Mouse (Mus musculus): Measurements from ENCODE around the gene Epc2. TPM values are rescaled to one million over a fixed set of nuclear protein-coding genes. Genes with fewer than 3 reads are reported as not detected.

Epc2 gene
- total RNA-seq, 2 experiments from 2014 or later = 48.5 to 49.4 TPM

GRCm38 (mm10) chr2:49569862-49570777 is 118.8 kb downstream of the Epc2 start:
- DNase-seq (ENCODE audit: extremely low spot score in 1 of 2, low spot score in 1 of 2) = peak; percentile 27 to 53

DNA sequence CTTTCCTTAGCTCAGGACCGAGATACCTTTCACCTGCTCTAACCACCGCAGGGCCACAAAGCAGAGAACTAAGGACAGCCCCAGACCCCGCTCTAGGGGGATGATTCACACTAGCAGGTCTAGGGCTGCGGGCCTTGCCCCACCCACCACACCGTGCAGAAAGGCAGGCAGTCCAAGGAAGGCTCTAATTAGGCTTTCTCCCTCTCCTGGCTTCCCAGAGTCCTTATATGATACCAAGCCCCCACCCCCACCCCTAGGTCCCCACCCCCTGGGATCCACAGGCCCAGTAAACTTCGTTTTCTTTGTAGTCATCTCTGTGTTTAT is 119.5 kb downstream of the Epc2 start:
- no peak for DNase-seq (ENCODE audit: extremely low spot score in 1 of 2, low spot score in 1 of 2)

DNA sequence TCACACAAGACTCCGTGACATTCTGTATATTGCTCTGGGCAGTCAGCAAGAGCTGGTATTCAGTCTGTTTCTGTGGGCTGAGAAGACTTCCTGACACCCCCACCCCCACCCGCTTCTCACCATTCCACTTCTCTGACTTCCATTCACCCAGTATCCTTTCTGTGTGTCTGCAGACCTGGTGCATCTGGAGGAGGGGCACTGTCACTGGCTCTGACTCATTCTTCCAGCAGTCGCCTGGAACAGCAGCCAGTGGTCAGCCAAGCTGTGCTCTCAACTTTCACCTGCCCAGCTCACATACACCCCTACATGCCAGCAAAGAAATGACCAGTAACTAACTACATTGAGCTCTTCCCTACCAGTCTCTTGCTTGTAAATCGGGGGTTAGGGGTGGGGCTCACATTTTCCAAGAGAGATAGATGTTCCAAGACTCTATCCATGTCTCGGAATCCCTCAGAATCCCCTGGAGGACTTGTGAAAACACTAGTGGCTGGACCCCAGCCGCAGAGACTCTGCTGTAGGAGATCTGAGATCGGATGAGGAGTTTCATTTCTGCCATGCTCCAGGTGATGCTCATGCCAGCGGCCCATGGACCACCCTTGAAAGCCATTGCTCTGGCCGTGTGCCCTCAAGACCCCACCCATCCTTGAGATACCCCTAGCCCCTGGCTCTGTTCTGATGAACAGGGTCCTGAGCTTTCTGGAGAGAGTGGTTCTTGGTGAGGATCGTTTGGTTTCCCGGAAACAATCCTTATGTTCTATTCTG is 120.1 kb downstream of the Epc2 start:
- DNase-seq (ENCODE audit: extremely low spot score in 1 of 2, low spot score in 1 of 2) = no peak

DNA sequence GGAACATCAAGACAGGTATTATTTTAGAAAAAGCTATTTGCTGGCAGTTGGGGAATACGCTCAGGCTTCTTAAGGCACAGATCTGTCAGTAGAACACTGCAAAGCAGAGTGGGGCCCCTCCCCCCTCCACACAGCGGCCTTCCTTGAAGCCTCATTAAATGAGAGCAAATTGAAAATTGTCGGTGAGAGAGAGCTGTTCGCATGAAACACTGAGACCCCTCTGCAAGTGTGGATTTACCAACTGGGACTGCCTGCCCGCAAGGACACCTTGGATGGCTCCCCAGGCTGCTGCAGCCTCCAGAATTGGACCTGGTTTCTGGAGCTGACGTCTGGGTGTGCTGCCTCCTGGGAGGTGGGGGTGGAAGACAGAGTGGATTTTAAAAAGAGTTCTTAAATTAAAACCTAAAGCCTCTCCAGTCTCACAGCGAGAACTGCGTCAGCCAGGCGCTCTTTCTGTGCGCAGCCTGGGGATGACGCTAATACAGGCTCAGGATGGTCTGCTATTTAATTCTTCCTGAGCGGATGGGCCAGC is 120.9 kb downstream of the Epc2 start:
- DNase-seq (ENCODE audit: extremely low spot score in 1 of 2, low spot score in 1 of 2) = peak; percentile 28 to 32

DNA sequence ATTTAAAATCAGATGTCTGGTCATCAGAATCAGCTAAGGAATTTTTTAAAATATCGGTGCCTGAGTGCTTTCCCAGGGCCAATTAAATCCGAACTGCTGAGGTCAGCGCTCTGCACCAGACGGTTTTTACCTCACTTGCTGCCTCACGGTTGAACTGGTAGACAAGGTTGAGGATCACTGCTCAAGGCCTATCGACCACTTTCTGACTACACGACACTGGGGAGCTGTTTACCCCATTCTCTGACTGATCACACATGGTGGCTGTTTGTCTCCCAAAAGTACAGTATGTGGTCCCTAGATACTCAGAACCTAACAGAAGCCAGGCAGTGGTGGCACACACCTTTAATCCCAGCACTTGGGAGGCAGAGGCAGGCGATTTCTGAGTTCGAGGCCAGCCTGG is 121.4 kb downstream of the Epc2 start:
- no peak for DNase-seq (ENCODE audit: extremely low spot score in 1 of 2, low spot score in 1 of 2)

GRCm38 (mm10) chr2:49573282-49573681 is 122.0 kb downstream of the Epc2 start:
- no peak for DNase-seq (ENCODE audit: extremely low spot score in 1 of 2, low spot score in 1 of 2)

- DNase-seq (ENCODE audit: extremely low spot score in 1 of 2, low spot score in 1 of 2) = no peak
These were observed 129.3 kb downstream of the Epc2 start for GRCm38 (mm10) chr2:49580585-49580984.

GRCm38 (mm10) chr2:49582546-49582945 is 131.3 kb downstream of the Epc2 start:
- DNase-seq (ENCODE audit: extremely low spot score in 1 of 2, low spot score in 1 of 2) = no peak

- DNase-seq (ENCODE audit: extremely low spot score in 1 of 2, low spot score in 1 of 2) = no peak
These were observed 132.0 kb downstream of the Epc2 start for GRCm38 (mm10) chr2:49583311-49583710.

GRCm38 (mm10) chr2:49590450-49590849 is 139.2 kb downstream of the Epc2 start:
- no peak for DNase-seq (ENCODE audit: extremely low spot score in 1 of 2, low spot score in 1 of 2)

DNA sequence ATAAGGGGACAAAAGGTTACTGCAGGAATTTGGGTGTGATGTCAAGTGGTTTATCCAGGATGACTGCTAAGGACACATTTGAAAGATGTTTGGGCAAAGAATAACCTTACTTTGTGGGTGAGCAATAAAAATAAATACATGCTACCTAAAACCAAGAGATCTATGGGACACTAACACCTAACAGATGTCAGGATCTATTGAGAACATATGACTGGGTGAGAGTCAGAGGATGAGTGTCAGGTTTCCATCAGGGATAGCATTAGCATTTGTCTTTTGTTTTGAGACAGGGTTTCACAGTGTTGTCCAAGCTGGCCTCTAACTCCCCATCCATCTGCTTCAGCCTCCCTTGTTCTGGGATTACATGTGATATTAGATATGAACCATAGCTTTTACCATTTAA is 141.6 kb downstream of the Epc2 start:
- DNase-seq (ENCODE audit: extremely low spot score in 1 of 2, low spot score in 1 of 2) = no peak

- no peak for DNase-seq (ENCODE audit: extremely low spot score in 1 of 2, low spot score in 1 of 2)
These were observed 143.6 kb downstream of the Epc2 start for GRCm38 (mm10) chr2:49594886-49595285.

DNA sequence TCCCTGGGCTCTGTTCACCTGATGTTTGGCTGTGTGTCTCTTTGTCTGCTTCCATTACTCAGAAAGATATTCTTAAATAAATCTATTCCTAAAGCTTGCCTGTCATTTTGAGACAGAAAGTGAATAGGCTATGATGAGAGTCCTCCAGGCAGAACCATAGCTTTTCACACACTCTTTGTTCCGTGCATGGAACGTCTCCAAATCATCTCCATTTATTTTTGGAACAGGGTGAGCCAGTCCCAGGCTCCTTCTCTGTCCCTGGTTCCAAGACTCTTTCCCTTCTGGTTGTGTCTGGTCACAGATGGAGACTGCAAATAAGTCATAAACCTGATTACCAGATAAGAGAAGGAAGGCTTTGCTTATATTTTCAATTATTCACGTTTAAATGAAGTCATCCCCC is 145.0 kb downstream of the Epc2 start:
- DNase-seq (ENCODE audit: extremely low spot score in 1 of 2, low spot score in 1 of 2) = no peak

DNA sequence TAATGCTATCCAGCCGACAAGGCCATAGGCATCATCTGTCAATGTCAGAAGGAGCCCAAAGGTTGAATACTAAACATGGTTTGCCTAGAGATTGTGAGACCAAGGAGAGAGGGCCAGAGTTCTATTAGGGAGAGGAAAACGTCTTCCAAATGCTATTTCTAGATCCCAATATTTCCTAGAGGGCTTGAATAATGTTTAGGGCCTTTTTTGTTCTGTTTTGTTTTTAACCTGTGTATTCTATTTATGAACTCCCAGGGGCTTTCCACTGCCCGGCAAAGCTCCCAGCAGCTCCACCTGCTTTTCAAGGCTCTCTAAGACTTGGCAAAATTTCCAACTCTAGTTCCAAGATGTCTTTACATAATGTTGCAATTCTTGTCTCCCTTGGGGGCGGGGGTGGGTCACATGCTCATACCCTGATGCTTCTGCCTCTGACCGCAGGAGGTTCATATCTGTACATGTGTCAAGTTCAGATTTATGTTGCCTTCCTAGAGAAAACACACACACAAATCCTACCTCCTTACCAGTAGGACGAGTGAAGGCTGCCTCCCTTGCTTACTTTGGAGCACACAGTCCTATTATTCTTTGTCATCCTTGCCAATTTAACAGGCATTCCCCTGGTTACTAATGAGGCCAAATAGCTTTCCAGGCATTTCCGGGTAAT is 148.9 kb downstream of the Epc2 start:
- DNase-seq (ENCODE audit: extremely low spot score in 1 of 2, low spot score in 1 of 2) = no peak

Other genes with a start within 250 kb of the Epc2 start
- 100 to 1,000 TPM; 561 to 562 TPM for gene Kif5c, start 167.8 kb downstream of the Epc2 start, total RNA-seq (2021)